Mouse (Mus musculus): ENCODE measurements around the gene Hdac9. TPM values are rescaled to one million over a fixed set of nuclear protein-coding genes. Genes with fewer than 3 reads are reported as not detected.

Gene Hdac9
- 3.9 and 5.4 TPM in 2 replicates for polyA plus RNA-seq (2012; rRNA removed; ENCODE audit: low replicate concordance)

GRCm38 (mm10) chr12:34916995-34917394, at the start of gene Hdac9:
TSS of gene Hdac9 (minus strand) at chr12:34917095.

Other genes with a start within 250 kb of the Hdac9 start
- gene Prps1l1, start 67.7 kb upstream of the Hdac9 start, polyA plus RNA-seq (2012; rRNA removed; ENCODE audit: low replicate concordance), result not detected in 2 replicates
- gene Snx13, start 130.1 kb upstream of the Hdac9 start, polyA plus RNA-seq (2012; rRNA removed; ENCODE audit: low replicate concordance), result 4.0 and 9.7 TPM in 2 replicates